Comparison of ENCODE assay signal across 7 mouse cellular contexts in the genomic region with DNA sequence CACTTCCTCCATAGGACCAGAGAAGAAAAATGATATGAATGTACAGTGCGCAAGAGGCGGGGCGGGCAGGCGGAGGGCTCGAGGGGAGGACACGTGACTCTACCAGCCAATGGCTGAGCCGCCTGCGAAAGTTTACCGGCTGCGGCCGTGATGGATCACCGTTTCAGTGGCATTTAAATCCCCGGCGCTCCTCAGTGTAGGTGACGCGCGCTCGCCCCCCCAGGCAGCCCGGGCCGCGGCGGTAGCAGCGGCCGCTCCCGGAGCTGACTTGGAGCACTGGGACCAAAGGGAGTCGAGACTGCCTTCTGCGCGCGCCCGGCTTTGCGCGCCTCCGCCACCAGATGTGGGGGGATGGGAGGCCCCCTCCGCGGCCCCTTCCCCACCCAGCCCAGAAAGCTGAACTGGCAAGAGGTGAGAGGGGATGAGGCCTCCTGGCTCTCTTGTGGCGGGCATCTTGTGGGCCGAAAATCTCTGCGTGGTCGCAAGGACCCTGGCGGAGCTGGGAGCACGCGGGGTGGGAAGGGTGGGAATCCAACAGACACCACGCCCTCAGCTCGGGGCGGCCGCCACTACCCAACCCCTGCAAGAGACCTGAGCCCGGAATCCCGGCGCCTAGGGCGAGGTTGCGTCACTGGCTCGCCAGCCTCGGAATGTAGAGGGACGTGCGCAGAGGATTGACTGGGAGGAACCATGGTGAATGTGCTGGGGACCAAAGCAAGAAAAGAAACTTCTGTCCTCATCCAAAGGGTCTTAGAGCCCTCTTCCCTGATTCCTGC. TPM values are rescaled to one million over a fixed set of nuclear protein-coding genes. Genes with fewer than 3 reads are reported as not detected.
DNase-seq lines count a peak whose midpoint lies in the region; ATAC-seq lines count a peak whose summit lies in the region.

A gene (minus strand): TSS at position 42 of the 776 bp plus-strand sequence.

- peak; percentile 74 for ATAC-seq in kidney, embryonic 14.5 days (ENCODE audit: low FRiP score, low TSS enrichment)

- peak within 1 kb of the TSS; percentile 89 for H3K27ac ChIP-seq in heart, embryonic 10.5 days
- H3K27ac ChIP-seq in kidney, embryonic 14.5 days (ENCODE audit: low read depth, low read length): peak within 1 kb of the TSS; percentile 83

- peak within 1 kb of the TSS; percentile 71 for H3K9ac ChIP-seq in kidney, embryonic 14.5 days (ENCODE audit: low read depth, low read length)

- under 1% methylated on average over 54 of the region's 55 CpGs for WGBS in heart, embryonic 10.5 days
- WGBS in kidney, embryonic 14.5 days: under 1% methylated on average over 55 of the region's 55 CpGs

- H3K4me1 ChIP-seq in heart, embryonic 10.5 days: peaks cover 42% of the 10 kb centered on the region
- peaks cover 40% of the 10 kb centered on the region for H3K4me1 ChIP-seq in kidney, embryonic 14.5 days (ENCODE audit: control insufficient read depth, insufficient read depth, low read length)

- H3K4me3 ChIP-seq in heart, embryonic 10.5 days: peak within 1 kb of the TSS; percentile 89
- peak within 1 kb of the TSS; percentile 66 for H3K4me3 ChIP-seq in kidney, embryonic 14.5 days (ENCODE audit: low read length)

- H3K4me2 ChIP-seq in kidney, embryonic 14.5 days (replicated peaks; ENCODE audit: low read depth, low read length): peak within 1 kb of the TSS; percentile 82

- H3K27me3 ChIP-seq in heart, embryonic 10.5 days (ENCODE audit: insufficient read depth, poor library complexity, severe bottlenecking): peaks cover 98% of the 10 kb centered on the region
- H3K27me3 ChIP-seq in kidney, embryonic 14.5 days (ENCODE audit: control insufficient read depth, insufficient read depth, low read length): peaks cover 35% of the 10 kb centered on the region

- no peaks in the 10 kb centered on the region for H3K36me3 ChIP-seq in heart, embryonic 10.5 days
- H3K36me3 ChIP-seq in kidney, embryonic 14.5 days (ENCODE audit: control insufficient read depth, insufficient read depth, low read length): no peaks in the 10 kb centered on the region

- no peaks in the 10 kb centered on the region for H3K9me3 ChIP-seq in heart, embryonic 10.5 days
- no peaks in the 10 kb centered on the region for H3K9me3 ChIP-seq in kidney, embryonic 14.5 days (ENCODE audit: control insufficient read depth, low read length)

- DNase-seq in WW6 (ENCODE audit: low read depth, low spot score): peak; percentile 75
- DNase-seq in embryo, embryonic 11 days: peak; percentile 94
- DNase-seq in heart, embryonic 10.5 days (ENCODE audit: low spot score): peak; percentile 91
- peak; percentile 85 for DNase-seq in lung, postnatal 25 days (ENCODE audit: low spot score)
- DNase-seq in skeletal muscle tissue, adult 2 months (ENCODE audit: low read depth, low spot score): peak; percentile 64
- no peak for DNase-seq in layer of hippocampus, adult 18-20 months (ENCODE audit: low spot score in 2 of 2)

RNA-seq across cellular contexts. Expression of the gene that starts here (rescaled TPM):
- polyA plus RNA-seq in heart, embryonic 10.5 days (2016; fragmentation: Nextera tagmentation; extraction: Ambion mirVana): 1.00 and 4.1 TPM in 2 replicates
- polyA plus RNA-seq in kidney, embryonic 14.5 days (2014; fragmentation: Nextera tagmentation; extraction: Ambion mirVana): 0.64 and 1.0 TPM in 2 replicates
- not detected for total RNA-seq in layer of hippocampus, adult 18-20 months (2021)

Comparison
In these comparisons a context has a peak if more than half of its experiments do, and no peak if none do; other contexts are left out.
1. DNase-seq: peak in WW6 (single experiment), embryo, embryonic 11 days (single experiment), heart, embryonic 10.5 days (single experiment), lung, postnatal 25 days (single experiment) and skeletal muscle tissue, adult 2 months (single experiment); none in layer of hippocampus, adult 18-20 months (0 of 2).